Mouse (Mus musculus) bone marrow, adult 2 months (tissue): ENCODE results near the gene Dnttip1.

ENCODE experiments used
- CTCF ChIP-seq: fragments of 200-500 bp; IDR thresholded peaks from 2 replicates; pipeline ENCODE4 v1.5.1; 2011; ENCODE audit warnings: low read length, control low read depth; ENCODE audit not compliant: control insufficient read depth, insufficient read depth
- POLR2A ChIP-seq: fragments of 200-500 bp; IDR thresholded peaks from 2 replicates; pipeline ENCODE4 v1.6.1; 2011; ENCODE audit warnings: low read depth, mild to moderate bottlenecking, control low read depth, low read length, borderline replicate concordance; ENCODE audit not compliant: control insufficient read depth

DNA sequence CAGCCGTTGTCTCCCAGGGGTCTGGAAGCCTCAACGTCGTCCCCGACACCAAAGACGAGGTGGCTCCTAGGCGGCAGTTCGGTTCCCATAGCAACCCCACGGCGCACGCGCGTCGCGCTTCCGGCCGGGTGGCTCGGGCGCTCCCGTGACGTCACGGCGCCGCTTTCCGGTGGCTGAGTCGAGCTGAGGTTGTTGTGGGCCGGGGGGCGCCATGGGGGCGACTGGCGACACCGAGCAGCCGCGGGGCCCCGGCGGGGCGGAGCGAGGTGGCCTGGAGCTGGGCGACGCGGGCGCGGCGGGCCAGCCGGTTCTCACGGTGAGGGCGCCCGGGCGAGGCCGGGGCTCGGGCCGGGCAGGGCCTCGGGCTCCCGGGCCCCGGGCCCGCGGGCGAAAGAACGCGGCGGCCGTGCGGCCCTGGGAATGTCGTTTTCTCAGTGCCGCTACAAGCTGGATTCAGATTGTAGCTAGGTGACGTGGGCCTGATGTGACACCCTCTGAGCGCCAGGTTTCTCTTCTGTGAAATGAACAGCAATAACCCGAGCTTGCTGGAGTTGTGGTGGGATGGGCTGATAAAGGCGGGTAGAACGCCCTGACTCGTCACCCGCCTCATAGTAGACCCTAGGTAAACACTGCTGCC lies at the start of gene Dnttip1, which contains the start of gene Wfdc3:
- TF ChIP-seq POLR2A (peak; percentile 67; the same call in 1 of the 2 replicates), CTCF (no peak)
